Mouse (Mus musculus): ENCODE results near the gene Phactr2. TPM values are rescaled to one million over a fixed set of nuclear protein-coding genes. Genes with fewer than 3 reads are reported as not detected.

The Phactr2 gene
- total and polyA plus RNA-seq, 3 experiments: 0.08 to 0.49 (median 0.31) TPM

DNA sequence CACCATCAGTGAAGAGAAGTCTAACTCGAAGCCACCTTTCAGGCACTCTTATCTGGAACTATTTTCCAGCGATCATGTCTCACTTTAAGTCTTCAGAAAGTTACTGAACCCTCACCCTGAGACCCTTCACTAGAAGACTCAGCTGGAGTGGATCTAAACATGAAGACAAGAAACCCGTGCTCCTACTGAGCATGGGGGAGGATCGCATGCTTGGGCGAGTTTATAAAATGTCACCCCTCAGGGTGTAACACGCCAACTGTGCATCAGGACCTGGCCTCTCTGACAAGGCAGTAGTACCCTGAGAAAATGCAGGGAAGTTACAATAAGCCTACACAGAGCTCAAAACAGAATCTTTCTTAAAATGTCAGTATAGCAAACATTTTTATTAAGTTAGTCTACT is 161.6 kb downstream of the Phactr2 start:
- dilution Hi-C loops (cut with MboI; ENCODE audit: extremely low pct_ligation_motif_present, extremely low pct_unique_long_range_greater_than_20kb, low sequenced_read_pairs) (no loop called here), in situ Hi-C loops (cut with MboI; ENCODE audit: low pct_ligation_motif_present, low pct_unique_long_range_greater_than_20kb, low sequenced_read_pairs) (no loop called here)
- no peak overlapping the region for H3K9ac ChIP-seq (ENCODE audit: insufficient read depth, low read depth)
- no peak overlapping the region for H3K4me2 ChIP-seq (ENCODE audit: insufficient read depth, low read depth, poor library complexity, severe bottlenecking)
- H3K79me2 ChIP-seq (replicated peaks; ENCODE audit: control insufficient read depth, extremely low read depth, insufficient read depth, poor library complexity, severe bottlenecking): no peaks in the 10 kb centered on the region
- H3K9me3 ChIP-seq (replicated peaks; ENCODE audit: low read length): no peaks in the 10 kb centered on the region
- TF ChIP-seq GABPA (IDR thresholded peaks at IDR 0.05; ENCODE audit: insufficient replicate concordance, low read depth, low read length): no peak
- TF ChIP-seq NRF1 (IDR thresholded peaks at IDR 0.05; ENCODE audit: low read depth, low read length): no peak
- TF ChIP-seq POLR2AphosphoS2 (IDR thresholded peaks at IDR 0.05; ENCODE audit: low read depth, low read length): no peak
- no peak for TF ChIP-seq USF1 (IDR thresholded peaks at IDR 0.05; ENCODE audit: low read depth, low read length)
- H3K4me1 ChIP-seq (ENCODE audit: control insufficient read depth in 1 of 2, insufficient read depth in 2 of 2): no peaks in the 10 kb centered on the region
- H3K4me3 ChIP-seq (replicated peaks in 1 of 3; ENCODE audit: low read depth in 2 of 3, low read length in 2 of 3, poor library complexity in 1 of 3): no peak overlapping the region
- H3K36me3 ChIP-seq (replicated peaks in 1 of 2; ENCODE audit: control insufficient read depth in 1 of 2, insufficient read depth in 1 of 2, low read length in 1 of 2): no peaks in the 10 kb centered on the region
- H3K27me3 ChIP-seq (replicated peaks): no peaks in the 10 kb centered on the region
- no peak overlapping the region for H3K27ac ChIP-seq (ENCODE audit: insufficient read depth, low read depth)
- no peak for DNase-seq (ENCODE audit: extremely low read depth)

DNA sequence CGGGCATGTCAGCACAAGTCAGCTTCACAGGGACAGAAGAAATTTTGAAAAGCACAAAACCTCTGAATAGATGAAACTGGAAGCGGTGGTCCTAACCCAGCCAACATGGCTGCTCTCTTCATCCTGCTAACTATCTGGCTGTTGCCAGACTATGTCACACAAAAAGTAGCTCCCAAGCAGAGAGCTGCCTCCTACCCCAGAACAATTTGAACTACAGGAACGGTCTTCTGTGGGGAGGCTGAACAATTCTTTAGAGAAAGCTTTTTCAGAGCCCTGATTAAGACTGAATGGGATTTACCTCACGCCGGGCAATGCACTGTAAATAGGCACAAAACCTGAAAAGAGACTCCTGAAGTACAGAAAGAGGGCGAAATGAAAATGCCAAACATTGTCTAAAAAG is 162.6 kb downstream of the Phactr2 start:
- no peaks in the 10 kb centered on the region for H3K27me3 ChIP-seq (replicated peaks)
- TF ChIP-seq UBTF (IDR thresholded peaks at IDR 0.05; ENCODE audit: low read depth, low read length) (no peak), TCF12 (IDR thresholded peaks at IDR 0.05; ENCODE audit: low read depth, low read length) (no peak), RCOR1 (conservative IDR thresholded peaks at IDR 0.05; ENCODE audit: low read depth, low read length) (no peak), JUND (conservative IDR thresholded peaks at IDR 0.05; ENCODE audit: low read depth, low read length) (no peak), GABPA (IDR thresholded peaks at IDR 0.05; ENCODE audit: insufficient replicate concordance, low read depth, low read length) (no peak), MEF2A (IDR thresholded peaks at IDR 0.05; ENCODE audit: borderline replicate concordance, low read depth, low read length) (no peak), CTCF (conservative IDR thresholded peaks at IDR 0.05 in 1 of 2, IDR thresholded peaks at IDR 0.05 in 1 of 2; ENCODE audit: low read depth in 2 of 2, low read length in 2 of 2) (no peak), EP300 (IDR thresholded peaks at IDR 0.05; ENCODE audit: low read length) (no peak), E2F4 (IDR thresholded peaks at IDR 0.05; ENCODE audit: insufficient replicate concordance, low read depth, low read length) (no peak), POLR2A (IDR thresholded peaks at IDR 0.05; ENCODE audit: low read depth, low read length) (no peak), BHLHE40 (IDR thresholded peaks at IDR 0.05; ENCODE audit: low read depth, low read length) (no peak), USF2 (conservative IDR thresholded peaks at IDR 0.05; ENCODE audit: low read depth, low read length) (no peak), USF1 (IDR thresholded peaks at IDR 0.05; ENCODE audit: low read depth, low read length) (no peak)
- no peaks in the 10 kb centered on the region for H3K9me3 ChIP-seq (replicated peaks; ENCODE audit: low read length)
- H3K9ac ChIP-seq (ENCODE audit: insufficient read depth, low read depth): no peak overlapping the region
- H3K4me3 ChIP-seq (replicated peaks in 1 of 3; ENCODE audit: low read depth in 2 of 3, low read length in 2 of 3, poor library complexity in 1 of 3): no peak overlapping the region
- H3K4me2 ChIP-seq (ENCODE audit: insufficient read depth, low read depth, poor library complexity, severe bottlenecking): no peak overlapping the region
- H3K4me1 ChIP-seq (ENCODE audit: control insufficient read depth in 1 of 2, insufficient read depth in 2 of 2): no peaks in the 10 kb centered on the region
- no peaks in the 10 kb centered on the region for H3K79me2 ChIP-seq (replicated peaks; ENCODE audit: control insufficient read depth, extremely low read depth, insufficient read depth, poor library complexity, severe bottlenecking)
- in situ Hi-C loops (cut with MboI; ENCODE audit: low pct_ligation_motif_present, low pct_unique_long_range_greater_than_20kb, low sequenced_read_pairs) (no loop called here), dilution Hi-C loops (cut with MboI; ENCODE audit: extremely low pct_ligation_motif_present, extremely low pct_unique_long_range_greater_than_20kb, low sequenced_read_pairs) (no loop called here)
- H3K27ac ChIP-seq (ENCODE audit: insufficient read depth, low read depth): no peak overlapping the region
- no peaks in the 10 kb centered on the region for H3K36me3 ChIP-seq (replicated peaks in 1 of 2; ENCODE audit: control insufficient read depth in 1 of 2, insufficient read depth in 1 of 2, low read length in 1 of 2)
- no peak for DNase-seq (ENCODE audit: extremely low read depth)
